Mouse (Mus musculus) kidney, adult 11 months (tissue): ENCODE data around the gene Dennd2c.
A peak's percentile ranks its signal among the peaks of the same experiment; 100 is the strongest.

Source experiments
- DNase-seq: peaks from one replicate; pipeline ENCODE4 v3.0.0; 2022

Dennd2c gene

DNA sequence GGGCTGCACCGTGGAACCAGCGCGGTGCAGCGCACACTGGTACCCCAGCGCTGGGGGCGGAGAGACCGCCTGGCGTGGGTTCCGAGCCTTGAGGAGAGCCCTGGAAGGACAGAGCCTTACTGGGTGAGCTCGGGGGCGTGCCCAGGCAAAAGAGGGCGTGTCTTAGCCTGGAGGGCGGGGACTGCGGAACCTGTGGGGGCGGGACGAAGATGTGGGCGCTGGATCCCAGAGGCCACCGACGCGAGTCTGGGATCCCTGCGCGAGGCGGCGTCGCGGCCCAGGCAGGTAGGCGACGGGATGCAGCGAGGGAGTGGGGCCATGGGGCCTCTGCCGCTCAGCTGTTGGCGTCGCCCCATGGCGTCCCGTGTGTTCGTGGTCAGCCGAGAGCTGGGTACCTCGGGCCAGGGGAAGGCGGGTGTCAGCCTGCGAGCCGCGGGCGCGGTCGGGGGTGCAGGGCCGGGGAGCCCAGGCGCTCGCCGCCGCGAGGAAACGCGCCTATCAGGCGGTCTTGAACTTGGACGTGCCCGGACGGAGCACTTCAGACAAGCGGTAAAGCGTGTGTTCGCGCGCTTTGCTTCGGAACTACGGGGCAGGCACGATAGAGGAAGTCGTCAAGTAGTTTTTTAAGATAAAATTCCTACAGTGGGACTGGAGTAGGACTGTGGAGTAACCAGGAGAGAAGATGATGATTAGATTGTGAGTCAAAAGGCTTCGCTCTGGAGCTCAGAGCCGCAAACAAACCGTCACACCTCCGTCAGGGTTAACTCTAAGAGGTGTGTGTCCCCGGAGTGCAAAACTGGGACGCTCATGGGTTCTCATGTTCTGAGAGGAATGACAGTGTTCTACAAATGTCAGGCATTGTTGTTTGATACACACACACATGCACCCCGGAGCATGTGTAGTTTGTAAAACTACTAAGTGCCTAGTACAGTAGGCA lies at the start of gene Dennd2c:
Gene Dennd2c, plus strand, starts transcription at position 151 of the 937 bp plus-strand sequence.
- peak; percentile 90 for DNase-seq

DNA sequence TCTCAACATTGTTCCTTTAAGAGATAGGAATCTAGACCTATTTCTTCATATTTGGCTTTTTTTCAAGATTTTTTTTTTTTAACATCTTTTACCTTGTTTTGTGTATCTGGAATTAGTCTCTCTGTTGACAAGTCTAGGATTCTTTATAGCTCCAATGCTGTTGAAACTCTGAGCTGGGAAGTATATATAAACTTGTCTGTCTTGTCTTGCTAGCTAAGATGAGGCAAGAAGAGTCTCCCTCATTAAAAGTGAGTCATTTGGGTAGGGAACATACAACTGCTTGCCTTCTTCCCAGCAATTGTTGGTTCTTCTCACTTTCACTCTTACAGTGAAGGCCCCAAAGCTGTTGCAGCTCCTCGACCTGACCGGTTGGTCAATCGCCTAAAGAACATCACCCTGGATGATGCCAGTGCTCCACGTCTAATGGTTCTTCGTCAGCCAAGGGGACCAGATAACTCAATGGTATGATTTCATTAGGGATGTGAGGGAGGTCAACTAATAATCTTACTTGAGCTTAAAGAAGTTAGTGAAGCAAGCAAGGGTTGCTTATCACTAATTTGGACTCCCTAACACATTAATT lies 46.3 kb upstream of the Dennd2c start:
- no peak for DNase-seq

DNA sequence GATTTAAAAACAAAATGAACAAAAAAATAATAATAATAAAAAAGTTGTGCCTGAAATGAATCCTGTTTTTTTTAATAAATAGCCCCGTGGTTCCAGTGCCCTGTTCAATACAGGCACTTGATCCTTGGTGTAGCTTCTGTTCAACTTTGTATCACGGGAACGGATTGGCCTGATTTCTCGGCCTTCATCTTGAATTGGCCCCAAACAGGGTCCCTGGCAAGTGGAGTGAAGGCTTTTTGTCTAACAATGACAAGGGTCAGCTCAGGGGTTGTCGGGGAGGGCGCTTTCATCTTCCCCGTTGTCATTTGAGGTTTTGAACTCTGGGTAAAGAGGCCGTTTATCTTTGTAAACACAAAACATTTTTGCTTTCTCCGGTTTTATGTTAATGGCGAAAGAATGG lies 44.7 kb upstream of the Dennd2c start:
- DNase-seq, result no peak

DNA sequence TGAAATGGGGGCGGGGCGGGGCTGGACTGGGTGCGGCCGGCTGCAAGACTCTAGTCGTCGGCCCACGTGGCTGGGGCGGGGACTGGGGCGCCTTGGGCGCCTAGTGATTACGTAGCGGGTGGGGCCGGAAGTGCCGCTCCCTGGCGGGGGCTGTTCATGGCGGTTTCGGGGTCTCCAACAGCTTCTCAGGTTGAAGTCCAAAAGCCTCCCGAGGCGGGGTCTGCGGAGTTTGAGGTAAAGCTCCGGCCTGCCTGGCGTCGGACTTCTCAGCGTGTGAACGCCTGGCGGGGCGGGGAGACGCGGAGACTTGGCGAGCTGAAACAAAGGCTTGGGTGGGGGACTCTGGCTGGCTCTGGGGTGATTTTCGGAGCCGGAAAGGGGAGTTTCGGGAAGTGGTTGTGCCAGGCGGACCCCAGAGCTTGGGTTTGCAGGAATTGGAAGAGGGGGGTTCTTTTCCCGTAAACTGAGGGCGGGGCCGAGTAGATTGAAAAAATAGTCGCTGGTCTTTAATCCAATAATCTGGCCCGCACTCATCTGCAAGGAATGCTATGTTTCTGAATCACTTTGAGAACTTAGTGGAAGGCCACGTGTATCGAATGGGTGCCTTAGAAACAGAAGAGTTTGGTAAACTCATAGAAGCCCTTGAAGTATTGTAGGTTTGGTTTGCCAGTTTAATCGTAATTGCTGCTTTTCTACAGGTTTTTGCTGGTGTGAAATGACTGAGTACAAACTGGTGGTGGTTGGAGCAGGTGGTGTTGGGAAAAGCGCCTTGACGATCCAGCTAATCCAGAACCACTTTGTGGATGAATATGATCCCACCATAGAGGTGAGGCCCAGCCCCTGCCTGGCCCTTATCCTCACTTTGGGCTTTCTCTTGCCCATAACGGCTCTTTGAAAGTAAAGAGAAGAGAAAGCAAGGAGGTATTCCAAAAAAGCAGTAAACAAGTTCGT lies 43.9 kb upstream of the Dennd2c start, which contains the start of gene Nras:
Gene Nras, plus strand, starts transcription at position 79 of the 951 bp plus-strand sequence.
- DNase-seq, result peak; percentile 89

DNA sequence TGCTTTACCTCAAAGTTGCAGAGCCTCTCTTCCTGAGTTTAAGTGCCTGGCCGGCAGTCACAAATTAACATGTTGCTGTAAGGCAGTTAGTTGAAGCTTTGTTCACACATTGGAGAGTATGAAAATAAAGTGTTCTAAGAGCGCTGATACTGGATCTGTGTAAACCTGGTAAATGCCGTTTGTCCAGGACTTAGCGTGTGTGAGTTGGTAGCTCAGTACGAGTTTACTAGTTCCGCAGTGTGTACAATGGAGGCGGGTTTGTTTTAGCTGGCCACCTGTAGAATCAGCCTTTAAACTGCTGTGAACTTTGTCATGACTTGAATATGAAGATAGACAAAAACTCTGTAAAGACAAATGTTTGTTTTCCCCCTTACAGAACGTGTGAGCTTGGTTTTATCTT lies 35.5 kb upstream of the Dennd2c start:
- DNase-seq, result no peak

DNA sequence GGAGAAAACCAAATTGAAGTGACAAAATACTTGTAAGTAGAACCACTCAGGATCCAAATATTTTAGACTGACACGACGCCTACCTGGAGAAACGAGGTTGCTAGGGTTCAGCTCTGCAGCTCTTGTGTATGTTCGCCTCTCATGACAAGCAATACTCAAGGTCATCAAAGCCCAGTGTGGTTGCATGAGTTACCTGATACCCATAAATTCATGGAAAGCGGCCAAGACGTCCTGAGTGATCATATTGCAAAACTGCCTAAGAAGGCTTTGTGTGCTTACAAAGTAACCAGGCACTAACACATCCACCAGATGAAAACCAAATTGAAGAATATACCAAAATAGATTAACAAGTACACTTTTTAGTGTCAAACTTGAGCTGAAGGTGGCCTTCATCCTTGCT lies 33.4 kb upstream of the Dennd2c start:
- no peak for DNase-seq

DNA sequence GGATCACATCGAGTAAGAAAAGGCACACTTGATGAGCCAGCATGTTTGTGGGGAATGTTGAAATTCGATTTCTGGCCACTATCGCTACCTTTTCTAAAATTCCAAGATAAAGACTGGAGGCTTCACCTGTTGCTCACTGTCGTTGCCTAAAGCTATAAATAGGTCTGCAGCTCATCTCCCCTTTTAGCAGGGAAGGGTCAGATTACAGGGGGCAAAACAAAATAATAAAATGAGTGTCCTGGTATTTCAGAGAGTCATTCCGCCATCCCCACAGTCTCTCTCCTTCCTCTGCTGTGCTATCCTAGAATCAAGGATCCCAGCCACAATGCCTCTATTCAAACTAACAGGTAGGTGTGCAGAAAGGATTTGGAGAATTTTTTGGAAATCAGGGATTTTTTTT lies 28.6 kb upstream of the Dennd2c start, which contains the start of gene Ampd1:
Gene Ampd1, plus strand, starts transcription at position 244 of the 400 bp plus-strand sequence.
- no peak for DNase-seq

DNA sequence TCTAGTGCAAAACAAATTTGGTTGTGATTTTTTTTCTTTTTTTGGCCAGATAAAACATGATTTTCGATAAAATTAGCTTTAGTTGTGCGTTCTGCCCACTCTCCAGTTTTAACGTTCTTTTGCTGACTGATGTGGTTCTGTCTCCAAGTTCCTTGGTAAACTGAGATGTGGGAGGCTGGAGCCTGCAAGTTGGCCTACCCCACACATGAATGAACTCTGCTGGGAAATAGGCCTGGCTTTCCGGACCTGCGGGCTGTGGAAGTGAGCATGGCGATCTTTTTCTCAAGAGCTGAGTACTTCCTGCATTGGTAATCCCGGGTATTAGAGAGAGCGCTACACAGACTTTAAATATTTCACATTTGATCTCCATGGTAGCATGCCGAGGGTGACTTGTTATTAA lies 26.5 kb upstream of the Dennd2c start:
- no peak for DNase-seq

DNA sequence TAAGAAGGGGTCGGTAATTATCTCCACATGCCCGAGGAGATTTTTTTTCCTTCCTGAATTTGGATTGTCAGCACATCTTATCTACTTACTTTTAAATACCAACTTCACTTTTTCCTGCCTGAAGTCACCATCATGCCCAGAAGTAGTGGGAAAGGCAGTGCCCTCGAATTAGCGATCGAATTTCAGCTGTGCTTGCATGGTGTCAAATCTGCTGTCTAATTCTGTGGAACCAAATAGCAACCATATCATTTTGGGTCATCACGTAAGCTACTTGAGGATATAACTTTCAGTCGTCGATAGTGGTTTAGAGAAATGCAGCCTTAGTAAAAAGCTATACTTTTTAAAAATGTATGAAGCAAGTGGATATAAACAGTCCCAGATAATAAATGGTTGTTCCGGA lies 25.9 kb upstream of the Dennd2c start:
- DNase-seq, result no peak

DNA sequence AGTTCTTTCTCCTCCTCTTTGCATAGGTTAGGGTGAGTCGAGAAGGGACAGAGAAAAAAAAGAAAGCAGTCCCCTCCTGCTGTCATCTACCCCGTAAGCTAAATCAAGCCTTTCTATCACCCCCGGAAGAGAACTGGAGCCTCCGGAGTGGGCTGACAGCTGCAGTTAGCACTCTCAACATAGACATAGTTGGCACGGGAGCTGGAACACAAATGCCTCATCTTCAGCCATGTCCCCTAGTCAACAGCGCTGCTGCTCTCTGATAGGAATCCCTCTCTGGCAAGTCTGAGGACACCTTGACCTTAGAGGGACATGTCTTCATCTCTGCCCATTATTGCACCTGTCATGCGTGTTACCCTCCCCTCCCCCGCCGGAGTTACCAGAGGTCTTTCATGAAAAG lies 23.1 kb upstream of the Dennd2c start:
- no peak for DNase-seq

DNA sequence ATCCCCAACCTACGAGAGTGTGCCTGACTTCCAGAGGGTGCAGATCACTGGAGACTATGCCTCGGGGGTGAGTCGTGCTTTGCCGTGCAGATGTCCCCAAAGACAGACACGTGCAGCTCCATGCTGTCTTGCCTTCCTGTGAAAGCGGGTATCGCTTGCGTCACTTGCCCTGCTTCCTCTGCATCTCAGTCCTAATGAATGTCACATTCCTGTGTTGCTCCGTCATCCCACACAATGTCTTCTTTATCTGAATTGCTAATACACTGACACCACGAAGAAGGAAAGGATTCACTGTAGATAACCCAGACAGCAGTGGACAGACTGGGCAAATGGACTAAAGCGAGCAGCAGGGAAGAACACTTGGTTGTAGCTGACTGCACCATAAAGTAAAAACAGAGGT lies 21.4 kb upstream of the Dennd2c start:
- no peak for DNase-seq

DNA sequence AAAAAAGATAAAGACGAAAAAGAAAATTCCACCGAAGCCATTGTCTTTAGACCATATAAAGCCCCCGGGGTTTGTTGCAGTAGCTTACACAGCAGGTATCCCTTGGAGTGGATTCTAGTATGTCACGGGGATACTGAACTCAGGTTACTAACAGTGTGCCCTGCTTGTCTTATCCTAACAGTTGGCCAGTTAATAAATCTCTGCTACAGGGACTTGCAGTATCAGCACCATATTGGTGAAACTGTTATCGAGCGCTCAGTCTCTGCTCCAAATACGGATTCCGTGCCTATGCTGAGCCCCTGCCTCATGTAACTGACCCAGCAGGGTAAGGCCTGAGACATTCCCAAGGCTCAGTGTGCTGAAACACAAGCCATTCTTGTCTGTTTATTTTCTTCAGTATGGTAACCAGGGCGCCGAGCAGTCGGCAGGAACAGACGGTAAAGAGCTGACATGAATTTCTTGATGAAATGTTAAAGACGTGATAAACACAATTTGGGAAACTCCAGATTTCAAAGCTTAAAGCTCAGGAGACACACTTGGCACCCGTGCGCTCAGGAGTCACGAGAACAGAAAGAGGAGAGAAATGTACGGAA lies 20.4 kb upstream of the Dennd2c start:
- DNase-seq, result no peak

DNA sequence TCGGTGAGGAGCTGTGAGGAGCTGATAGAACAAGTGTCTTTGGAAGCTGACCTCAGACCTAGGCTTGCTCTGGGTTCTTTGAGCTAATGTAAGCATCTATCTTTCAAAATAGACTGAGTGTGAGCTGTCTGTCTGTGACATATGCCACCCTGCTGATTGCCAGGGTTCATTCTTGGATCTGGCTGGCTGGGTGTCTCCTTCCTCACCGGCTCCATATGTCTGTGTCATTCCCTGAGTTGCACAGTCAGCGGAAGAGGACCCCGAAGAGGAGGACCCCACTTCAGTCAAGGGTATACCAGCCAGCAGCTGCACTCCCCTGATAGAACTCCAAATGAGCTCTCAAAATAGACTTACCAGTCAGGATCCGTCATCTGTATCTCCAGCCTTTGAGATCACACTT lies 19.6 kb upstream of the Dennd2c start:
- DNase-seq, result no peak

DNA sequence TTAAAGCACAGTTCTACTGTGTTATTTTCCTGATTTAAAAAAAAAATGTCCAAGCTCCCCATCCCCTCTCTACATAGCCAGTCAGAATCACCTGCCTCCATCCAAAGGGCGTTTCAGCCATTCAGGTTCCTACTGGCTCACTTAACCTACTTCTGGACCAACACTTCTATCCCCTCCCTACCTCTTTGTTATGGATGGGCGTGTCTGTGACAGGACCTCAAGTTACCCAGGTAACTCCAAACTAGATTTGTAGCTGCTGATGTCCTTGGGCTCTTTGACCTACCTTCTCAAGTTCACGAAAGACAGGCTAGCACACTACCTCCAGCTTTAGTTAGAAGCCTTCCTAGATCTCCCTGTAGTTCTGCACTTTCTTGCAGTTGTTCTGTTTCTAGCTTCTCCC lies 16.4 kb upstream of the Dennd2c start:
- DNase-seq, result no peak

DNA sequence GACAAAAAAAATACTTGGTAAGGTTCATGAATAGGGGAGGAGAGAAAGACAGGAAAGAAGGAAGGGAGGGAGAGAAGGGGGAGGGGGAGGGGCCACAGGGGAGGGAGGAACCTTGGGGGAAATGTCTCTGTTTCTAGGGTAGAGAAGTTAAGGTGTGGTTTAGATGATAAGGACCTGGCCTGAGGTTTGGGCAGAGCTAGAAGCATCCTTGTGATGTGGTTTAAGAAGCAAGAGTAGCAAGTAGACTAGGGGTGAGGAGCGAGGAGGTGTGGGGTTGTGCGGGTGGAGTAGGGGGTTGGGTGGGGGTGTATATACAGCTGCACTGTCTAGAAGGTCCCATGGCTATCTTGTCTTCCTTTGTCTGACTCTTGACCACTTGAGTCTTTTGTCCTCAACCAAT lies 10.7 kb upstream of the Dennd2c start:
- no peak for DNase-seq

DNA sequence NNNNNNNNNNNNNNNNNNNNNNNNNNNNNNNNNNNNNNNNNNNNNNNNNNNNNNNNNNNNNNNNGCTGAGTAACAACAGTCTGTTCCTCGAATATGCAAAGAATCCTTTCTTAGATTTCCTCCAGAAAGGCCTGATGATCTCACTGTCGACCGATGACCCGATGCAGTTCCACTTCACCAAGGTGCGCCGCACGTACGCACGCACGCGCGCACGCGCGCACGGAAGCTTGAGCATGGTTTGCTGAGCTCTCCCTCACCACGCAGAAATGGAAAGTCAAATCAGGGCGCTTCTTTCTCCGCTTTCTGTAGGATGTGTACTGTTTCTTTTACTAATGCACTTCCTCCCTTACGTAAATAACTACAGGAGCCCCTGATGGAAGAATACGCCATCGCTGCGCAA lies 3.7 kb upstream of the Dennd2c start:
- no peak for DNase-seq

DNA sequence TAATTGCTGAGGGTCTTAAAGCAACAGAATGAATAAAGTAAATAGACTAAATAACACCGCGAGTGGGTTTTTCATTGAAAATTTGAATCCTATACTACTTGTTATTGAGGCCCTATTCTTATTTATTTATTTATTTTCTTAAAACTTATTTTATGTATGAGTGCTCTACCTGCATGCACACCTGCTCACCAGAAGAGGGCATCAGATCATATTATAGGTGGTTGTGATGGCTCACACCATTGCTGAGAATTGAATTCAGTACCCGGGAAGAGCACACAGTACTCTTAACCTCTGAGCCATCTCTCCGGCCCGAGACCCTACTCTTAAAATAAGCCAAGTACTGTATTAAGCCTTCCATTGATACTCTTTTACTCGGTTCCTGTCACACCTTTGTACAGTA lies 2.7 kb upstream of the Dennd2c start:
- DNase-seq, result no peak

DNA sequence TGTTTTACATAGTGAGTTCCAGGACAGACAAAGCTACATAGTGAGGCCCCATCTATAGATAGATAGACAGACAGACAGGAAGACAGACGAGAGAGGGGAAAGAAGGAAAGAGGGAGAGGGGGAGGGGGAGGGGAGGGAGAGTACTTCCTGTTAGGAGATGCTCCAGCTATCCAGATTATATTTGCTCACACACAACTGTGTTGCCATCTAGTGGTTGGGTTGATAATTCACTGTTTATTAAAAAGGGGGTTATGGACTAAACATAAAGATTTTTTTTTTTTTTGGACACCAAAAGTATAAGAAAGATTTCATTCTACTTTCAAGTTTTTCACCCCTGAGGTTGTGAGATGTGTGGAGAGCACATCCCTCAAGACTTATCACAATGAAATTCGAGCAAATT lies 1.7 kb upstream of the Dennd2c start:
- no peak for DNase-seq

DNA sequence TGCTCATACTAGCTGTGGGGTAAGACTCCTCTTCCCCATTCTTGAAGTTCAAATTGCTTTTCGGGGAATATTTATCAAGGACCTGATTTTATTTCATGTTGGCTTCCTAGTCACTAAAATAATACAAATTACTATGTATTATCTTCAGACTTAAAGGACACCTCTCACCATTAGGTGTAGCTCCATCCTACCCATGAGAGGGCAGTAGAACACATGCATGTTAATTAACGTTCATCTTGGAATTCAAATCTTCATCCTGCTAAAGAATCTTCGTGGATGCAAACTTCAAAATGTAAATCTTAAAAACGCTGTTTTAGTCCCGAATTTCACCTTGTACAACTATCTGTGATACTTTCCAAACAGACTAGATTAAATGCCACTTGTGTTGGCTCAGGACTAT lies 1.2 kb upstream of the Dennd2c start:
- no peak for DNase-seq

DNA sequence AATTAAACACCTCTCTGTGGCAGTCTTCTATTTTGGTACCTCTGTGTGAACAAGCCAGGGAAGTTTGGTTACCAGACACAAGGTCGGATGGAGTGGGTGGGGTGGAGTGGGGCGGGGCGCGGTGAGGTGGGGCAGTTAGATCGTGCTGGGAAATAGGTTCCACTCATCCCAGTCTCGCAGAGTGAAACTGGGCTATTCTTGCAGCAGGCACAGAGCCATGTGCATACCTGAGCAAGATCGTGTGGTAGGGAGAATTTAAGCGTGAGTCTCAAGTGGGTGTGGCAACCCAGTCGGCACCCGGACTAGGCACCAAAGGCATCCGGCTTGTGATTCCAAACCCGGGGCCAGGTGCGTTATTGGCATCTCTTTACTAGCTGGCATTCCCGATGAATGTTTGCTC lies 495 bp upstream of the Dennd2c start:
- no peak for DNase-seq

DNA sequence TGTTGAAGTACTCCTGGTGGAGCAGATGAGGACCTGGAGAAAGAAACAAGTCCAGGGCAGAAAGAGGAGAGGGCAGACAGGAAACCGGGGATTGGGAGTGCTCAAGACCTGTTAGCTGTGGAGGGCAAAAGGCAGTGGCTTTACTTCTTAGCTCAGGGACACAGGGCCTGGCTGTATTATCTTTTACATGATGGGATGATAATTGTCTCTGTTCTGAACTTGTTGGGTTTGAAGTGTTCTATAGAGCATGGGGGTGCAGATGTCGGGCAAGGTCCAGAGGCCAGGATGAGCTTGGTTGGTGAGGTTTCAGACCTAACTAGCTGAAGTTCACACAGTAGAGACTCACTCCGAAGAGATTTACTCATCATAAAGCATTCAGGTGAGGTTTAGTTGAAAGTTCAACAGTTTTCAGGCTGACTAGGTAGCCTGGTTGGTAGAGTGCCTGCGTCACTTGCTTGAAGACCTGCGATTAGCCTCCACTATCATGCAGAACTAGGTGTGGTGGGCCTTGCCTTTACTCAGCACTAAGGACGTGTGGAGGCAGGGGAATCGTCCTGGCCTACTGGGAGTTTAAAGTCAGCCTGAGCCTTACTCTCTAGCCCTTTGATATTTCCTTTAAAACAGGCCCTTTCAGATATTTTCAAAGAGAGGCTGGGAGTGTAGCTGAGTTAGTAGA lies 5.3 kb downstream of the Dennd2c start:
- no peak for DNase-seq

DNA sequence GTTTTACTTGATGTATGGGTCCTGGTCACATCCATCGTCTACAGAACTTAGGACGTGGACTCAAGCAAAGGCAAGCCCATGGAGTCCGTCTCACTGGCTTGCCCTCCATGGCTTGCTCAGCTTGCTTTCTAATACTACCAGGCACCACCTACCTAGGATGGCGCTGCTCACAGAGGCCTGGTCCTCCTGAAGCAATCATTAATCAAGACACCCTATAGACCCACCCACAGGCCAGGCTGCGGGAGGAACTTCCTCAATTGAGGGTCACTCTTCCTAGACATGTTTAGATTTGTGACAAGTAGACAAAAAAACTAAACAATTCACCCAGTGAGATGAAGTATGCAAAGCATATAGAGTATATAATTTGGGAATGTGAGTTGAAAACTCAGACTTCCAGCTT lies 9.8 kb downstream of the Dennd2c start:
- no peak for DNase-seq
